Mouse (Mus musculus) hematopoietic stem cell, adult 5-6 weeks (primary cell): ENCODE results near the gene Eno4. TPM values are rescaled to one million over a fixed set of nuclear protein-coding genes. Genes with fewer than 3 reads are reported as not detected.
"Not testable (repeated sequence)": the region's sequence is repeated elsewhere in the genome, so short reads cannot be mapped to it uniquely, and the experiment has no call there.

ENCODE experiments used
- ATAC-seq, 2 experiments: fragments of 125-278 bp in 1 of 2; replicated peaks in 1 of 2; 2 replicates each; pipeline ENCODE4 v1.8.0; 2016 to 2017; ENCODE audit warnings: inconsistent platforms in 2 of 2, mild to moderate bottlenecking in 2 of 2, moderate number of reproducible peaks in 2 of 2, low read depth in 1 of 2, moderate TSS enrichment in 1 of 2; ENCODE audit not compliant: low FRiP score in 2 of 2, poor library complexity in 2 of 2, severe bottlenecking in 2 of 2, insufficient read depth in 1 of 2, low TSS enrichment in 1 of 2
- total RNA-seq: library from RNA; stranded (forward); fragments of 172-1452, 232-1000 nt; gene quantifications from 2 replicates; pipeline ENCODE4 v1.2.3, GENCODE M21; 2017

The Eno4 gene
- total RNA-seq, result not detected in 2 replicates

- ATAC-seq, result peak; percentile 98 to 99
These were observed at the start of gene Eno4, which contains the start of gene Hspa12a for GRCm38 (mm10) chr19:58942841-58943828. TSS of gene Eno4 (plus strand) at chr19:58943425. TSS of gene Hspa12a (minus strand) at chr19:58943654.

GRCm38 (mm10) chr19:58896216-58896615 is 47.0 kb upstream of the Eno4 start:
- no peak for ATAC-seq

GRCm38 (mm10) chr19:58900471-58900870 is 42.8 kb upstream of the Eno4 start:
- not testable (repeated sequence) for ATAC-seq

- ATAC-seq, result no peak
These were observed 39.9 kb upstream of the Eno4 start for GRCm38 (mm10) chr19:58903079-58903898.

- peak; percentile 56 to 75 for ATAC-seq
These were observed 39.3 kb upstream of the Eno4 start for GRCm38 (mm10) chr19:58903899-58904327.

- ATAC-seq, result no peak
These were observed 36.5 kb upstream of the Eno4 start for GRCm38 (mm10) chr19:58906685-58907084.

- ATAC-seq, result no peak
These were observed 35.2 kb upstream of the Eno4 start for GRCm38 (mm10) chr19:58908018-58908417.

GRCm38 (mm10) chr19:58910941-58911368 is 32.3 kb upstream of the Eno4 start:
- 0 out of 4 replicates have a peak, but pooled peaks of 1 of the 2 experiments have one; percentile 23 for ATAC-seq

- peak; percentile 60 to 73; a peak in 2 of 4 replicates for ATAC-seq
These were observed 31.8 kb upstream of the Eno4 start for GRCm38 (mm10) chr19:58911386-58911785.

GRCm38 (mm10) chr19:58913301-58913700 is 29.9 kb upstream of the Eno4 start:
- ATAC-seq, result no peak

GRCm38 (mm10) chr19:58918597-58918996 is 24.6 kb upstream of the Eno4 start:
- ATAC-seq, result no peak

GRCm38 (mm10) chr19:58919148-58919547 is 24.1 kb upstream of the Eno4 start:
- no peak for ATAC-seq

GRCm38 (mm10) chr19:58931081-58931800 is 12.0 kb upstream of the Eno4 start:
- ATAC-seq, result no peak

GRCm38 (mm10) chr19:58933062-58933461 is 10.2 kb upstream of the Eno4 start:
- no peak for ATAC-seq

GRCm38 (mm10) chr19:58945959-58946358 is 2.7 kb downstream of the Eno4 start:
- ATAC-seq, result no peak

GRCm38 (mm10) chr19:58951521-58951920 is 8.3 kb downstream of the Eno4 start:
- ATAC-seq, result no peak

- ATAC-seq, result no peak
These were observed 9.0 kb downstream of the Eno4 start for GRCm38 (mm10) chr19:58952236-58952635.
